Mouse (Mus musculus): Measurements from ENCODE around the gene Wnt11. TPM values are rescaled to one million over a fixed set of nuclear protein-coding genes. Genes with fewer than 3 reads are reported as not detected.

Wnt11 gene
- polyA plus RNA-seq, 1 experiment, result not detected

DNA sequence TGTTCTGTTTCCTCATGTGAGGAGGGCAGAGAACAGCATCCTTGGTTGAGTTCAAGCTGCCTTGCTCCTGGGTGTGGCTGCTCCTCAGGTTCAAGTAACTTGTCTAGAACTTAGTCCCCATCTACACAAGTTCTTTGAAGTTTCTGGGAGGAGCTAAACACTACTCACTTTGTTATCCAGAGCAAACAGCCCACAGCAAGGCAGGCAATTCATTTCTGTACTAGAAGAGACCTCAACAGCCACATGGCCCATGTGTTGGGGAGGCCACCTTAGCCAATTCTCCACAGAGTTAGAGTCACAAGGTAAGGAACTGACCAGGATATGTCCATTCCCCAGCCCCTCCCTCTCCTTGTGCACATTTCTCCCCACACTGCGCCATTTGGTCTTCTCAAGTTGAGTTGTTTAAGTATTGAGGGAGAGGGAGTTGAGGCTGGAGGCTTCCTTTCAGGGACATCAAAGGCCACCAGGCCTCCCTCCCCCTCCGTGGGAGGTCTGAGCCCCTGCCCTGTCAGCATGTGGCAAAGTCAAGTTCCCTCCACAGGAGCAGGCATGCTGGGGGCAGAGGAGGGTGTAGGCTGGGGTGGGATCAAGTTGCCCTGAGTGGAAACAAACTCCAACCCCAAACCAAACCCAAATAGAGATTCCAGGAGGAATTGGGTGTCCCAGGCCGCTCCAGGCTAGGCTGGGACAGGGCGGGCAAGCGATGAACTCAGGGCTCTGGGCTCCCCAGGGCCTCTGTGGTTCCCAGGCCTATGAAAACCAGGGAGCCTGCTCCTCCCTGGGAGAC is 37.4 kb upstream of the Wnt11 start:
- TF ChIP-seq POLR2A (IDR thresholded peaks at IDR 0.05; ENCODE audit: insufficient read depth, low read depth, low read length), result no peak
- TF ChIP-seq CTCF (IDR thresholded peaks at IDR 0.05; ENCODE audit: insufficient read depth, low read depth, low read length), result no peak
- 67% methylated on average over 5 of the region's 5 CpGs for WGBS

DNA sequence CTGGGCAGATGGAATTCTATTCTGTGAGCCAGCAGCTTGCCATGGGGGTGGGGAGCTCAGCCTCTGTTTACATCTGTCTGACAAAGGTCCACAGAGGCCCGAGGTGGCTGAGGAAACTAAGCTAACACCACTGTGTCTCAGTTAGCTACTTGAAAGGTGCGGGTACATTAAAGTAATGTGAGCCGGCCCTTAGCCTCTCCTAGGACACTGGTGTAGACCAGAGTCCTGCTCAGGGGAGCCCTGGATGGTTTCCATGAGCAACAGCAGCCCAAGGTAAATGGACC is 36.8 kb upstream of the Wnt11 start:
- no peak overlapping the region for H3K4me3 ChIP-seq (ENCODE audit: insufficient read depth, low read depth, low read length)
- TF ChIP-seq CTCF (IDR thresholded peaks at IDR 0.05; ENCODE audit: insufficient read depth, low read depth, low read length) (no peak), POLR2A (IDR thresholded peaks at IDR 0.05; ENCODE audit: insufficient read depth, low read depth, low read length) (no peak)

More for the DNA sequence above, 37.4 kb upstream of the Wnt11 start:
- no peak overlapping the region for H3K4me3 ChIP-seq (ENCODE audit: insufficient read depth, low read depth, low read length)
- H3K4me1 ChIP-seq (ENCODE audit: control insufficient read depth, insufficient read depth, low read length), result no peaks in the 10 kb centered on the region
- H3K27ac ChIP-seq (ENCODE audit: insufficient read depth, low read depth, low read length), result no peak overlapping the region

DNA sequence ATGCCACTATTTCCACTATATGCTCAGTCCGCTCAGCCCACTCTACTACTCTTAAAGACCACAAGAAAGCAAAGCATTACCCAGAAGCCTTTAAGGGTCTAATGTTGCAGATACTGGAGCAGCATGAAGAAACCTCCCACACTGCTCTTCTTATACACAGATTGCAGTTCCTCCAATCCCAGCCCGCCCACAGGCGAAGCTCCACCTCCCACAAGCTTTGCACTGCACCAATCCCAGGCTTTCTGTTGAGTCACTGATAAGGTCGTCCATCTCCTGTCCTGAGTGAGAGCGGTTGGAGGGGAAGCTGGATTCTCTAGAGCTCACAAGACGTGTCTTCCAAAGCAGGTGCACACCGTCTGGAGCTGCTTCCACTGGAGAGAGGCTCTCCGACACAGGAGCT is 34.5 kb upstream of the Wnt11 start:
- 79% methylated on average over 8 of the region's 8 CpGs for WGBS
- Histone ChIP-seq H3K4me1 (ENCODE audit: control insufficient read depth, insufficient read depth, low read length) (peaks cover 3% of the 10 kb centered on the region), H3K4me3 (ENCODE audit: insufficient read depth, low read depth, low read length) (no peak overlapping the region), H3K27ac (ENCODE audit: insufficient read depth, low read depth, low read length) (no peak overlapping the region)
- TF ChIP-seq POLR2A (IDR thresholded peaks at IDR 0.05; ENCODE audit: insufficient read depth, low read depth, low read length) (no peak), CTCF (IDR thresholded peaks at IDR 0.05; ENCODE audit: insufficient read depth, low read depth, low read length) (no peak)

More for the DNA sequence above, 36.8 kb upstream of the Wnt11 start:
- 68% methylated on average over 3 of the region's 3 CpGs for WGBS
- Histone ChIP-seq H3K27ac (ENCODE audit: insufficient read depth, low read depth, low read length) (no peak overlapping the region), H3K4me1 (ENCODE audit: control insufficient read depth, insufficient read depth, low read length) (no peaks in the 10 kb centered on the region)

DNA sequence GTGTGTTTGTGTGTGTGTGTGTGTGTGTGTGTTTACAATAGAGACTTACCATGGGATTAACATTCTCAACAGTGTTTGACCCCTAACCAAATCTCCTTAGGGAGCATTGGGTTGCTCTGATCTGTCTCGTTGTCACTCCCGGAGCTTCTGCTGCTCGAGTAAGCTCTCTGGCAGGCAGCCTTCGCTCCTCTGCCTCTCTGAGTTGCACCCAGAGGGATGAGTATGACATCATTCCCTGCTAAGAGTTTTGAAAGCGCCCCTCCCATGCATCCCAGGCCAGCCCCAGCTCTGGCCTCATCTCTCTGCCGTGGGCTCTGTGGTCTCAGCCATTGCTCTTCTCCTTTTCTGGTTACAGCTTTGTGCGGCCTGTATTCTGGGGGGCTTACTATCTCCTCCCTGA is 33.8 kb upstream of the Wnt11 start:
- Histone ChIP-seq H3K4me1 (ENCODE audit: control insufficient read depth, insufficient read depth, low read length) (peaks cover 3% of the 10 kb centered on the region), H3K27ac (ENCODE audit: insufficient read depth, low read depth, low read length) (no peak overlapping the region), H3K4me3 (ENCODE audit: insufficient read depth, low read depth, low read length) (no peak overlapping the region)
- 75% methylated on average over 7 of the region's 7 CpGs for WGBS
- TF ChIP-seq CTCF (IDR thresholded peaks at IDR 0.05; ENCODE audit: insufficient read depth, low read depth, low read length) (no peak), POLR2A (IDR thresholded peaks at IDR 0.05; ENCODE audit: insufficient read depth, low read depth, low read length) (no peak)

DNA sequence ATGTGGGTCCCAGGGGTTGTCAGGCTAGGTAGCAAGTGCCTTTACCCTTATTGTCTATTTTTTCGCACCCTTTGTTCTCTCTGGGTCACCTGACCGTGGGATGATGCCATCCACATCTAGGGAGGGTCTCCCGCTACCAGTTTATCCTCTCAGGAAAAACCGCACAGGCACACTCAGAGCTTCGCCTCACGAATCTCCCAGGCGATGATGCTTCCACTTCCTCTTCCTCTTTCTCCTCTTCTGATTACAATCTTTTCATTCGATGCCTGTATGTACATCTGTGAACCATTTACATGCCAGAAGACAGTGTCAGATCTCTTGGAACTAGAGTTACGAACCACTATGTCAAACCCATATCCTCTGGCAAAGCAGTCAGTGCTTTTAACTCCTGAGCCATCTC is 31.7 kb upstream of the Wnt11 start:
- TF ChIP-seq CTCF (IDR thresholded peaks at IDR 0.05; ENCODE audit: insufficient read depth, low read depth, low read length) (no peak), POLR2A (IDR thresholded peaks at IDR 0.05; ENCODE audit: insufficient read depth, low read depth, low read length) (no peak)
- Histone ChIP-seq H3K27ac (ENCODE audit: insufficient read depth, low read depth, low read length) (no peak overlapping the region), H3K4me3 (ENCODE audit: insufficient read depth, low read depth, low read length) (no peak overlapping the region), H3K4me1 (ENCODE audit: control insufficient read depth, insufficient read depth, low read length) (peaks cover 3% of the 10 kb centered on the region)
- WGBS, result 88% methylated on average over 9 of the region's 9 CpGs

DNA sequence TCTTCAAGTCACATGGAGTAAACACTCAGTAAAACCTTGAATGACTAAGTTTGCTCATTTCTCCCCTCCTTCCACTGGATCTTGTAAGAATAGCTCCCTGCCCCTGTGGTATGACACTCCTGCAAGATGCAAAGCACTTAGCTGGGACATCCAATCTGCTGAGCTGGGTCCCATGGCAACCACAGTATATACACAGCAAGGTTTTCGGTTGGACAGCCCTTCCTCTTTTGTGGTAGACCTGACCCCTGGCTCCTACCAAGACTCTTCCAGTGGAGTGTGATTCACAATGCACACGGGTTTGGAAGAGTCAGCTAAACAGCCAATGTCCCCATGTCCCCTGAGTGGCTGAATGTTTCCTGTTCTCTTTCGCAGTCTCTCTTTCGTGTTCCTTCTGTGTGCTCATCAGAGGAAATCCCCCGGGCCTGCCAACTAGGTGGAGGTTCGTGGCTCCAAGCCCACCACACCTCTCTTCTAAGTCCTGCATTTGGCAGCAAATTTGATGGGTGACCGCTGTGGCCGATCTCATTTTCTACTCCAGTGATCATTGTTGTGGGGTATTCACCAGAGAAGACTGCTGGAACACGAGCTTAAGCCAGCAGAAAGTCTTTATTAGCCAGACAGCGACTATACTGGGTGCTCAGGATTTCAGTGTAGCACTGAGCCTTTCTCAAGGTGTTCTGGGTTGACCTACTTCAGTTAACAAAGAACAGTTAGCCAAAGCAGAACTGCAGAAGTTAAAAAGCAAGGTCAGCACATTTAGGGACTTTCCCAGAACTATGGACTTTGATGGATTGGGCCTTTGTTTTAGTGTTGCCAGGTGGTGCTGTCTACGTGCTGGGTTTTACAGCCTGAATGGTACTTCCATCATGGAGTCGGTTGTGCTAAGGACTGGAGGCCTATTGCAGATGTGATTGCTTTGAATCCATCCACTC is 29.8 kb upstream of the Wnt11 start:
- Histone ChIP-seq H3K27ac (ENCODE audit: insufficient read depth, low read depth, low read length) (no peak overlapping the region), H3K4me1 (ENCODE audit: control insufficient read depth, insufficient read depth, low read length) (peaks cover 3% of the 10 kb centered on the region), H3K4me3 (ENCODE audit: insufficient read depth, low read depth, low read length) (no peak overlapping the region)
- 57% methylated on average over 12 of the region's 12 CpGs for WGBS
- no peak for TF ChIP-seq POLR2A (IDR thresholded peaks at IDR 0.05; ENCODE audit: insufficient read depth, low read depth, low read length)
- no peak for TF ChIP-seq CTCF (IDR thresholded peaks at IDR 0.05; ENCODE audit: insufficient read depth, low read depth, low read length)

DNA sequence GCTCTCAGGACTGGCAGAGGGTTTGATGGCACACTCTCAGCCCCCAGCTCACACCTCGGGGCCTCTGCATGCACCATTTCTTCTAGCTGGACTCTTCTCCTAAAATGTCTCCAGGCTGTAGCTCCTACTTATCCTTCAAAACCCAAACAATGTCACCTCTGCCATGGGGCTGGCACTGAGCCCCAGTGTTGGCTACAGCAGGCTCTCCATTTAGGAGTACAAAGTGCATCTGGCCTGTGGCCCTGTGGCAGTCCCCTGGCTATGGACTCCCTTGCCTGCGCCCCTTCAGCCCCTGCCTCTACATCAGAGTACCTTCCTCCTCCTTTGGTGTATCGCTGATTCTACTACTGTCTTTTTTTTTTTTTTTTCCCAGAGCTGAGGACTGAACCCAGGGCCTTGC is 28.0 kb upstream of the Wnt11 start:
- no peak overlapping the region for H3K27ac ChIP-seq (ENCODE audit: insufficient read depth, low read depth, low read length)
- WGBS, result 81% methylated on average over 3 of the region's 3 CpGs
- no peak overlapping the region for H3K4me3 ChIP-seq (ENCODE audit: insufficient read depth, low read depth, low read length)
- TF ChIP-seq POLR2A (IDR thresholded peaks at IDR 0.05; ENCODE audit: insufficient read depth, low read depth, low read length), result no peak
- TF ChIP-seq CTCF (IDR thresholded peaks at IDR 0.05; ENCODE audit: insufficient read depth, low read depth, low read length), result no peak
- peaks cover 3% of the 10 kb centered on the region for H3K4me1 ChIP-seq (ENCODE audit: control insufficient read depth, insufficient read depth, low read length)

DNA sequence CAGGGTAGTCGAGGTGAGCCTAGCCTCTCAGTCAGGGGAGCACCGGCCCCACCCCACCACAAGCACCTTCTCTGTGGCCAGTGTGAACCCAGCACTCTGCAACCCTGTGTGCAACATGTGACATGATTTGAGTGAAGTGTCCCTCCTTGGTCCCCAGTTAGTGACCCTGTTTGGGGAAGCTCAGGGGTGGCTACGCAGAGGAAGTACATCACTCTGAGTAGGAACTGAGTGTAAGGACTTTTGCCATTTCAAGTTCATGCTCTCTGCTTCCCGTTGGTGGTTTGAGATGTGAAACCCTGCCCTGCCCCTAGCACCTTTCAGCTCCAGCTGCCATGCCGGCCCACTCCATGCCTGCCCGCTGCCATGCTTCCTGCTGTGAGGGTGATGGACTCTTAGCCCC is 25.5 kb upstream of the Wnt11 start:
- Histone ChIP-seq H3K4me3 (ENCODE audit: insufficient read depth, low read depth, low read length) (no peak overlapping the region), H3K4me1 (ENCODE audit: control insufficient read depth, insufficient read depth, low read length) (peaks cover 3% of the 10 kb centered on the region), H3K27ac (ENCODE audit: insufficient read depth, low read depth, low read length) (no peak overlapping the region)
- WGBS, result 87% methylated on average over 6 of the region's 6 CpGs
- TF ChIP-seq CTCF (IDR thresholded peaks at IDR 0.05; ENCODE audit: insufficient read depth, low read depth, low read length) (no peak), POLR2A (IDR thresholded peaks at IDR 0.05; ENCODE audit: insufficient read depth, low read depth, low read length) (no peak)

DNA sequence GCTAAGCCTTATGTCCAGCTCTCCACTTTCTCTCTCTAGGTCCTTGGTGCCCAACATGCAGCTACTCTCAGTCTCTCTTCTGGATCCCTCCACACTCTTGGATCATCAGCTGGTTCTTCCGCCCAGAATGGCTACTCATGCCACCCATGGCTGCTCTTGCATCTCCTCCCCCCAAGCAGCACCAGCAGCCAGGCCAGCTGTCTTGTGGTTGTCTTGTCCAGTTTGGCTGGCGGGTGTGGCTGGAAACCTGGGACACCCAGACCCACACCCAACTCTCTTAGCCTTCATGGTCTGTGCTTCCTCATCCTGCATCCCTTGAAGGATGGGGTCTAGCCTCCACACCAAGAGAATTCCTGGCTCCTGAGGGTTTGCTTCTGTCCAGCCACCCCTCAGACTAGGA is 24.3 kb upstream of the Wnt11 start:
- no peak for TF ChIP-seq POLR2A (IDR thresholded peaks at IDR 0.05; ENCODE audit: insufficient read depth, low read depth, low read length)
- TF ChIP-seq CTCF (IDR thresholded peaks at IDR 0.05; ENCODE audit: insufficient read depth, low read depth, low read length), result no peak
- H3K27ac ChIP-seq (ENCODE audit: insufficient read depth, low read depth, low read length), result no peak overlapping the region
- H3K4me1 ChIP-seq (ENCODE audit: control insufficient read depth, insufficient read depth, low read length), result no peaks in the 10 kb centered on the region
- H3K4me3 ChIP-seq (ENCODE audit: insufficient read depth, low read depth, low read length), result no peak overlapping the region
- WGBS, result 91% methylated on average over 2 of the region's 2 CpGs

Data from olfactory bulb, adult 2 months (tissue).